14 mouse cellular contexts compared by ENCODE assay signal in the genomic region with DNA sequence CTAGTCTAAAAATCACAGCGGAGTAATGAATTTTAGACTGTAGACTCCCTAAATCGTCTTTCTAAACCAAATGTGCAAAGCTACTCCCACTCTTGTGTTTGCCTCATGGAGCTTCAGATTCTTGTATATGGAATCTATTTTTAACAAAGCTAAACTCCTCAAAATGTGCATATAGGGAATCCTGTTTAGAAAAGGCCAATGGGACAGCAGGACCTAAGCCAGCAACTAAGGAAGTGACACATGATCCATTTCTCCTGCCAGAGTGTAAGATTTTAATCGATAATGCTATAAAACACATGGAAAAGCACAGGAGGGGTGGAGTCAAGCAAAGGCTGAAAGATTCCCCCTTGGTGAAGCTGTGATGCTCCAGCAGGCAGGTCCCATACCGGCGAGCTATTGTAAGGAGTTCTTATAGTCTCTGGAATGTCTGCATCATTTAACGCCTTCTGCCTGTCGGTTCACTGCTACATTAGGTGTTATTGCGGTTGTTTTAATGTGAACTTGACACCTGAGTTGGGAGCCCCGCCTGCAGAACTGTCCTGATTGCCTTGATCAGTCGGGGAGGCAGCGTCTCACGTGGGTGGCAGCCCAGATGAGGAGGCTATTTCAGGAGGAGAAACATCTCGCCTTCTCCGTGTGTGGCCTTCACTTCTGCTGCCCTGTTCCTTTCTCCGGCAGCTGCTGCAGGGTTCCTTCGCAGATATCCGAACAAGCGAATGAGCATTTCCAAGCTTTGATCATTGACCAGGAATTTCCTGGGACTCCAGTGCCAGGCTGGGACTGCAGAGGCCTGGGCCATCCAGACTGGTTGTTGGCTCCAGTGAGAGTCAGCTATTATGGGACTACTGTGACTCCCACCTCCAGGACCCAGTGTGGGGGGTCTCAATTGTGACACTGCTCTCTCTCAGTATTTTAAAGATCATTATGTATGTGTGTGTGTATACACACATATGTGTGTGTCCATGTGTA. TPM values are rescaled to one million over a fixed set of nuclear protein-coding genes. Genes with fewer than 3 reads are reported as not detected.
DNase-seq lines count a peak whose midpoint lies in the region; ATAC-seq lines count a peak whose summit lies in the region.
"Had no signal": no experiment of that assay in that cellular context is flagged by ENCODE, and none has a peak within 500 bp of the region (broad histone marks: within the 10 kb centered on the region; RNA-seq: fewer than 3 reads in every experiment).

No protein-coding gene starts in this region.

- H3K27ac ChIP-seq in heart, embryonic 16.5 days (ENCODE audit: low read length) = no peak overlapping the region
- H3K27ac ChIP-seq in lung, embryonic 15.5 days = peak overlapping the region; percentile 86
- H3K27ac ChIP-seq: heart, adult 2 months; layer of hippocampus, adult 2 months had no signal

- ATAC-seq in heart, embryonic 16.5 days (replicated peaks; ENCODE audit: extremely low read depth, insufficient read depth, low FRiP score) = no peak
- ATAC-seq in lung, embryonic 15.5 days (ENCODE audit: borderline replicate concordance, extremely low read depth, low FRiP score, low TSS enrichment) = peak; percentile 79

- H3K27me3 ChIP-seq in heart, embryonic 16.5 days (ENCODE audit: control insufficient read depth, insufficient read depth, low read length) = no peaks in the 10 kb centered on the region
- no peaks in the 10 kb centered on the region for H3K27me3 ChIP-seq in lung, embryonic 15.5 days

- intact Hi-C loops in heart, postnatal 25 days (cut with DNase I) = no loop called here
- intact Hi-C loops in left cerebral cortex, postnatal 36 days (cut with DNase I) = no loop called here

- H3K36me3 ChIP-seq in heart, embryonic 16.5 days (ENCODE audit: control insufficient read depth, insufficient read depth) = no peaks in the 10 kb centered on the region
- H3K36me3 ChIP-seq in lung, embryonic 15.5 days = no peaks in the 10 kb centered on the region

- no peak overlapping the region for H3K4me3 ChIP-seq in heart, embryonic 16.5 days (ENCODE audit: low read length)
- H3K4me3 ChIP-seq in lung, embryonic 15.5 days = no peak overlapping the region
- H3K4me3 ChIP-seq: erythroblast, embryonic 14.5 days; heart, adult 2 months; layer of hippocampus, adult 2 months; megakaryocyte, embryonic 14.5 days had no signal

- DNase-seq in heart, postnatal 25 days (ENCODE audit: low spot score) = no peak
- DNase-seq in lung, postnatal 25 days (ENCODE audit: low spot score) = no peak
- DNase-seq in left cerebral cortex, postnatal 36 days (ENCODE audit: low spot score in 2 of 2) = peak; percentile 38 to 45
- DNase-seq in right cerebral cortex, postnatal 14 days = peak; percentile 27
- DNase-seq in thymus, postnatal 0 days (ENCODE audit: low spot score) = no peak
- DNase-seq: adrenal gland, adult 8-10 months; heart, adult 2 months; liver had no signal

- peak overlapping the region; percentile 26 for H3K4me2 ChIP-seq in heart, embryonic 16.5 days (ENCODE audit: low read depth, low read length)
- peak overlapping the region; percentile 36 for H3K4me2 ChIP-seq in lung, embryonic 15.5 days

- no peaks in the 10 kb centered on the region for H3K4me1 ChIP-seq in heart, embryonic 16.5 days (ENCODE audit: control insufficient read depth, insufficient read depth, low read length)
- H3K4me1 ChIP-seq in lung, embryonic 15.5 days = peaks cover 11% of the 10 kb centered on the region
- H3K4me1 ChIP-seq: megakaryocyte, embryonic 14.5 days had no signal

- H3K9ac ChIP-seq in heart, embryonic 16.5 days (ENCODE audit: low read length) = no peak overlapping the region
- H3K9ac ChIP-seq in lung, embryonic 15.5 days = no peak overlapping the region

- no peaks in the 10 kb centered on the region; the same call in 1 of the 2 replicates for H3K9me3 ChIP-seq in heart, embryonic 16.5 days (replicated peaks; ENCODE audit: control insufficient read depth, low read length)
- no peaks in the 10 kb centered on the region; the same call in 1 of the 2 replicates for H3K9me3 ChIP-seq in lung, embryonic 15.5 days

- 29% methylated on average over 18 of the region's 18 CpGs for WGBS in heart, embryonic 16.5 days
- 21% methylated on average over 18 of the region's 18 CpGs for WGBS in lung, embryonic 15.5 days

RNA-seq across cellular contexts. Expression of a gene that starts 15.3 kb away (rescaled TPM):
- 8.0 and 9.3 TPM in 2 replicates for polyA plus RNA-seq in heart, embryonic 16.5 days (2015; fragmentation: Nextera tagmentation; extraction: Ambion mirVana)
- 10 to 100 TPM; 28.7 to 33.1 TPM for total RNA-seq in heart, postnatal 25 days (2021)
- polyA plus RNA-seq in lung, embryonic 15.5 days (2015; fragmentation: Nextera tagmentation; extraction: Ambion mirVana) = 12.4 and 13.4 TPM in 2 replicates
- total RNA-seq in left cerebral cortex, postnatal 36 days (2021) = 100 to 1,000 TPM; 129 to 140 TPM
- 1.9 and 2.0 TPM in 2 replicates for polyA plus RNA-seq in thymus, postnatal 0 days (2015; fragmentation: Nextera tagmentation; extraction: Ambion mirVana)
- total RNA-seq: CH12.LX had no signal

Comparison
In these comparisons a context has a peak if more than half of its experiments do, and no peak if none do; other contexts are left out.
1. DNase-seq: peak in left cerebral cortex, postnatal 36 days (2 of 2) and right cerebral cortex, postnatal 14 days (single experiment); none in heart, postnatal 25 days (single experiment), lung, postnatal 25 days (single experiment) and thymus, postnatal 0 days (single experiment).